Mouse (Mus musculus) lung, postnatal 0 days (tissue): ENCODE data around the gene Usp47. TPM values are rescaled to one million over a fixed set of nuclear protein-coding genes. Genes with fewer than 3 reads are reported as not detected.
A peak's percentile ranks its signal among the peaks of the same experiment; 100 is the strongest.

Experiments used
- ATAC-seq: fragments of 200-750 bp; cut with Nextera tagmentation; 2 replicates; pipeline ENCODE4 v1.8.0; 2017; ENCODE audit warnings: moderate library complexity
- DNase-seq: peaks from one replicate; pipeline ENCODE4 v3.0.0-alpha.2; 2016; ENCODE audit warnings: low spot score
- H3K27ac ChIP-seq: fragments of 300-500 bp; sonication (generic); 2 replicates; pipeline ENCODE4 v1.5.1; 2014; ENCODE audit warnings: antibody characterized with exemption, mild to moderate bottlenecking, low read length, mixed read lengths
- H3K27me3 ChIP-seq: fragments of 300-500 bp; sonication (generic); replicated peaks from 2 replicates; pipeline ENCODE4 v1.6.1; 2014; ENCODE audit warnings: low read length, mixed read lengths; ENCODE audit not compliant: insufficient read depth
- H3K36me3 ChIP-seq: fragments of 300-500 bp; sonication (generic); 2 replicates; pipeline ENCODE4 v1.6.1; 2014; ENCODE audit warnings: low read length, mixed read lengths; ENCODE audit not compliant: insufficient read depth
- H3K4me1 ChIP-seq: fragments of 300-500 bp; sonication (generic); 2 replicates; pipeline ENCODE4 v1.6.1; 2014; ENCODE audit warnings: antibody characterized with exemption, low read depth, low read length, mixed read lengths; ENCODE audit not compliant: insufficient read depth
- H3K4me2 ChIP-seq: fragments of 300-500 bp; sonication (generic); replicated peaks from 2 replicates; pipeline ENCODE4 v1.6.1; 2014; ENCODE audit warnings: low read depth, mild to moderate bottlenecking, low read length, moderate library complexity, mixed read lengths
- H3K4me3 ChIP-seq: fragments of 300-500 bp; sonication (generic); 2 replicates; pipeline ENCODE4 v1.5.1; 2014; ENCODE audit warnings: low read depth, low read length
- H3K9ac ChIP-seq: fragments of 300-500 bp; sonication (generic); replicated peaks from 2 replicates; pipeline ENCODE4 v1.6.1; 2014; ENCODE audit warnings: low read depth, mild to moderate bottlenecking
- H3K9me3 ChIP-seq: fragments of 300-500 bp; sonication (generic); 2 replicates; pipeline ENCODE4 v1.6.1; 2016; ENCODE audit warnings: low read length, mixed read lengths
- CTCF ChIP-seq: IDR thresholded peaks from 2 replicates; pipeline ENCODE4 v1.5.1; 2016; ENCODE audit warnings: antibody characterized with exemption, mild to moderate bottlenecking
- EP300 ChIP-seq: IDR thresholded peaks from 2 replicates; pipeline ENCODE4 v1.6.1; 2016; ENCODE audit warnings: antibody characterized with exemption, mild to moderate bottlenecking, control low read depth
- WGBS: fragments of 180-500 bp; shearing (Covaris S2); extraction: QIAGEN DNeasy Blood & Tissue Kit; methylation state at CpG from one replicate; pipeline ENCODE4 v1.1.7; 2014; 5-methylcytosine and 5-hydroxymethylcytosine counted together
- polyA plus RNA-seq: library from polyadenylated mRNA; unstranded; fragments of >200 nt; fragmentation: Nextera tagmentation; extraction: Ambion mirVana; gene quantifications from 2 replicates; pipeline ENCODE4 v1.2.1, GENCODE M21; 2015

The Usp47 gene
- 33.1 and 36.4 TPM in 2 replicates for polyA plus RNA-seq

GRCm38 (mm10) chr7:112023150-112023600, at the start of gene Usp47:
TSS of gene Usp47 (plus strand) at chr7:112023504.
- H3K9me3 ChIP-seq: no peaks in the 10 kb centered on the region
- H3K4me1 ChIP-seq: peaks cover 12% of the 10 kb centered on the region
- TF ChIP-seq EP300 (peak; percentile 71), CTCF (peak; percentile 76)
- peak within 1 kb of the TSS; percentile 98 for H3K27ac ChIP-seq
- 0% methylated on average over 21 of the region's 54 CpGs for WGBS
- no peaks in the 10 kb centered on the region for H3K27me3 ChIP-seq
- H3K9ac ChIP-seq: peak within 1 kb of the TSS; percentile 96
- H3K36me3 ChIP-seq: no peaks in the 10 kb centered on the region
- ATAC-seq (peak; percentile 88), DNase-seq (peak; percentile 87)
- H3K4me2 ChIP-seq: peak within 1 kb of the TSS; percentile 81
- peak within 1 kb of the TSS; percentile 94 for H3K4me3 ChIP-seq

DNA sequence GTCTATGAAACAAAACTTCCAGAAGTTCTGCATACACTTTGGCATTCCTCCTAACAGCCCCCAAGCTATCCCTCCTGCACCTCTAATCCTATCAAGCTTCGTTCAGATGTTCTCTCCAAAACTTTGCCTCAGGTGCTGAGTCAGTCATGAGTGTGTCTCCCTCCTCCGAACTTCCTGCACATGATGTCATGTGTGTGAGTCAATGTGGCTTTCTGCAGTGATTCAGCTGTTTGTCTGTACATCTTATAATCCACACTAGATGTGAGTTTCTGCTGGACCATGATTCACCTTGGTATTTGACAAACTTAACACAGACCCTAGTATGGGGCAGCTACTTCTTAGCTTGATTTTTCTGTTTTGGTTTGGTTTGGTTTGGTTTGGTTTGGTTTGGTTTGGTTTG, 46.9 kb upstream of the Usp47 start:
- Histone ChIP-seq H3K9me3 (no peaks in the 10 kb centered on the region), H3K9ac (no peak overlapping the region), H3K27ac (no peak overlapping the region), H3K4me1 (no peaks in the 10 kb centered on the region), H3K27me3 (no peaks in the 10 kb centered on the region), H3K36me3 (no peaks in the 10 kb centered on the region), H3K4me3 (no peak overlapping the region), H3K4me2 (no peak overlapping the region)
- DNase-seq (no peak), ATAC-seq (no peak)
- 71% methylated on average over 2 of the region's 2 CpGs for WGBS
- TF ChIP-seq EP300 (no peak), CTCF (no peak)

DNA sequence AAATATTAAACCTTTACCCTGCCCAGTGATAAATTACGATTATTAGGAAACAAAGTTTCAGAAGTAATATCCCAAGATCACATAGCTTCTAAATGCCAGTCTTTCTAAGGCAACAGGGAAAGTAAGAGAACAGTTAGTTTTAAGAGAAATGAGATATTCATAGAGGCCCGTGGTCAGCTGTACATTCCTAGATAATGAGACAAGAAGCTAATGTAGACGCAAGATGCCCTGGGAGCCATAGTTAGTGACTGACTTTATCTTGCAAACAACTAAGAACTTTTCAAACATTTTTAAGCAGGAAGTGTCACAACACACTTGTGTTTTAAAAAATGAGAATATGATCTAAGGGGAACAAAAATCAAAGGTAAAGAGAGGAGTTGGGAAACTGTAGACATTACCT, 45.4 kb upstream of the Usp47 start:
- no peaks in the 10 kb centered on the region for H3K27me3 ChIP-seq
- 64% methylated on average over 3 of the region's 3 CpGs for WGBS
- no peak overlapping the region for H3K27ac ChIP-seq
- no peaks in the 10 kb centered on the region for H3K36me3 ChIP-seq
- no peak for TF ChIP-seq CTCF
- no peak for TF ChIP-seq EP300
- no peaks in the 10 kb centered on the region for H3K9me3 ChIP-seq
- ATAC-seq: no peak
- H3K4me1 ChIP-seq: no peaks in the 10 kb centered on the region
- DNase-seq: no peak
- no peak overlapping the region for H3K4me3 ChIP-seq
- no peak overlapping the region for H3K9ac ChIP-seq
- H3K4me2 ChIP-seq: no peak overlapping the region

DNA sequence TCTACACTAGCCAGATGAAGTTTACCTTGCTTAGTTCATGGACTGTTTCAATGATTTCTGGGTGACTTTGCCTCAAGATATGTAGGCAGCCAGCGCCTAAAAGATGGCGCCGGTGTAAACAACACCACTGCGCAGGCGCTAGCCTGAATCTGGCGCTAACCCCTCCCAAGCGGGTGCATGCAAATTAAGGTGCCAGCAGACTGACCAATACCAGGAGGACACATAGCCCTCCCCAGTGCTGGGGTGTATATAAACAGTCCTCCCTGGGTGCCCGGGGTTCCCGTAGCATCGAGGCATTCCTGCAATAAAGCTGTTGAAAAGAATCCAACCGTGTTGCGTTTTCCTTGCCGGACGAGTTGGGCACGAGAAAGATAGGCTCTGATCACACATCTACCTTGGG, 41.0 kb upstream of the Usp47 start:
- ATAC-seq: no peak
- Histone ChIP-seq H3K27me3 (no peaks in the 10 kb centered on the region), H3K4me2 (no peak overlapping the region), H3K36me3 (no peaks in the 10 kb centered on the region), H3K9me3 (no peaks in the 10 kb centered on the region), H3K4me3 (no peak overlapping the region), H3K27ac (no peak overlapping the region), H3K9ac (no peak overlapping the region), H3K4me1 (no peaks in the 10 kb centered on the region)
- no peak for TF ChIP-seq EP300
- no peak for TF ChIP-seq CTCF
- no peak for DNase-seq
- WGBS: 96% methylated on average over 15 of the region's 15 CpGs

- no peaks in the 10 kb centered on the region for H3K27me3 ChIP-seq
- no peaks in the 10 kb centered on the region for H3K4me1 ChIP-seq
- TF ChIP-seq CTCF: no peak
- no peak for TF ChIP-seq EP300
- H3K9me3 ChIP-seq: no peaks in the 10 kb centered on the region
- H3K27ac ChIP-seq: no peak overlapping the region
- no peak for DNase-seq
- WGBS: 93% methylated on average over 3 of the region's 3 CpGs
- no peak overlapping the region for H3K4me2 ChIP-seq
- H3K4me3 ChIP-seq: no peak overlapping the region
- no peak for ATAC-seq
- H3K36me3 ChIP-seq: no peaks in the 10 kb centered on the region
- no peak overlapping the region for H3K9ac ChIP-seq
Observed at GRCm38 (mm10) chr7:111984530-111984929, 38.8 kb upstream of the Usp47 start.

DNA sequence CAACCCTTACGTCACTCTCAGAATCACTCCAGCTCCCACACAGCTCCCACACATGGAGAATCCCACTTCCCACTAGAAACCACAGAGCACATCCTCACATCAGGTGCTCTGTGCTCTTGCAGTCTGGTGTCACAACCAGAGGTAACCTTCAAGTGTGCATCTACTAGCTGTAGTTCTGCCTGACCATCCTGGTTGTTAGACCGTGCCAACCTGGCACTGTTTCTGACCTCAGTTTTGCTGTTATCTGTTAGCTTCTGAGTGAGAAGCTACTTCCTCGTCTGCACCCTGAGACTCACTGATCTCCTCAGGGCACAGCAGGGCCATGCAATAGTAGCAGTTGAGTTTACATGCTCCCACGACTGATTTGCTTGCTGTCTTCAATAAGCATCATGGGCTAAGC, 38.0 kb upstream of the Usp47 start:
- ATAC-seq: no peak
- Histone ChIP-seq H3K4me1 (no peaks in the 10 kb centered on the region), H3K27ac (no peak overlapping the region), H3K27me3 (no peaks in the 10 kb centered on the region), H3K36me3 (no peaks in the 10 kb centered on the region), H3K9ac (no peak overlapping the region), H3K4me2 (no peak overlapping the region), H3K4me3 (no peak overlapping the region), H3K9me3 (no peaks in the 10 kb centered on the region)
- no peak for DNase-seq
- 77% methylated on average over 4 of the region's 4 CpGs for WGBS
- no peak for TF ChIP-seq EP300
- TF ChIP-seq CTCF: no peak

DNA sequence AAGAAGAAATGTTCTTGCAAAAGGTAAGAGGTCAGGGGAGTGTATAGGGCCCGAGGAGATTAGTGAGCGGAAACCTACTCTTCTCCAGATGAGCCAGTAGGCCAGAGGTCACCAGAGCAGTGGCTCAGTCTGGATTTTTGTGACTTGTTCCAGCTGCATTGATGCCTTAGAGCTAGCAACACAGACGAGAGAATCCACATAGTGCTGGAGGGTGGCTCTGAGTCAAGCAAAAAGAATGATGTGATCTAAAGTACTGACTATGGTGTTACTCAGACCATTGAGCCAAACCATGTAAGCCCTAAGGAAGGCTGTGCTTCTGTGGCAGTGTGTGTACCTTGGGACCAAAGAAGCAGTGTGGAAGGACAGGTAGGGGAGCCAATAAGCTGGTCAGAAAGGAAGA, 36.4 kb upstream of the Usp47 start:
- ATAC-seq: no peak
- no peak overlapping the region for H3K4me3 ChIP-seq
- no peak overlapping the region for H3K27ac ChIP-seq
- no peaks in the 10 kb centered on the region for H3K27me3 ChIP-seq
- no peak overlapping the region for H3K4me2 ChIP-seq
- no peaks in the 10 kb centered on the region for H3K9me3 ChIP-seq
- 80% methylated on average over 3 of the region's 3 CpGs for WGBS
- H3K9ac ChIP-seq: no peak overlapping the region
- no peak for TF ChIP-seq EP300
- TF ChIP-seq CTCF: no peak
- no peak for DNase-seq
- H3K36me3 ChIP-seq: no peaks in the 10 kb centered on the region
- no peaks in the 10 kb centered on the region for H3K4me1 ChIP-seq
